Mouse (Mus musculus) G1E (cell line): Measurements from ENCODE around the gene RPS10-NUDT3. TPM values are rescaled to one million over a fixed set of nuclear protein-coding genes. Genes with fewer than 3 reads are reported as not detected.
A peak's percentile ranks its signal among the peaks of the same experiment; 100 is the strongest.

Experiments used
- ATAC-seq: 2 replicates; pipeline ENCODE4 v1.8.0; 2016; ENCODE audit warnings: mild to moderate bottlenecking; ENCODE audit not compliant: insufficient number of reproducible peaks, poor library complexity, low FRiP score, severe bottlenecking; ENCODE audit errors: extremely low read depth
- DNase-seq: peaks from one replicate; pipeline ENCODE4 v3.0.0; 2012; ENCODE audit warnings: low spot score
- H3K27me3 ChIP-seq: 2 replicates; pipeline ENCODE4 v1.6.1; 2012; ENCODE audit warnings: mild to moderate bottlenecking, low read length, inconsistent platforms; ENCODE audit not compliant: insufficient read depth
- H3K36me3 ChIP-seq: replicated peaks from 2 replicates; pipeline ENCODE3; 2012; ENCODE audit warnings: mild to moderate bottlenecking, inconsistent platforms
- H3K4me1 ChIP-seq: 2 replicates; pipeline ENCODE4 v1.6.1; 2012; ENCODE audit warnings: low read depth, low read length, inconsistent platforms, mixed read lengths; ENCODE audit not compliant: insufficient read depth
- H3K4me3 ChIP-seq: 2 replicates; pipeline ENCODE4 v1.5.1; 2012; ENCODE audit warnings: low read depth, mild to moderate bottlenecking, inconsistent platforms, low read length, moderate library complexity, mixed read lengths
- H3K9me3 ChIP-seq: replicated peaks from 2 replicates; pipeline ENCODE4 v1.6.1; 2012; ENCODE audit warnings: inconsistent platforms
- CTCF ChIP-seq: IDR thresholded peaks from 2 replicates; pipeline ENCODE4 v1.5.1; 2012; ENCODE audit warnings: low read depth, low read length, inconsistent platforms, mixed read lengths
- GATA1 ChIP-seq: IDR thresholded peaks from 2 replicates; pipeline ENCODE4 v1.6.1; 2012; ENCODE audit warnings: borderline replicate concordance, low read length, inconsistent platforms, mixed read lengths
- GATA2 ChIP-seq: IDR thresholded peaks from 2 replicates; pipeline ENCODE4 v1.6.1; 2012; ENCODE audit warnings: low read depth, low read length, inconsistent platforms, borderline replicate concordance
- POLR2AphosphoS5 ChIP-seq: IDR thresholded peaks from 2 replicates; pipeline ENCODE4 v1.6.1; 2012; ENCODE audit warnings: low read depth, low read length, inconsistent platforms; ENCODE audit not compliant: insufficient replicate concordance
- TAL1 ChIP-seq: conservative IDR thresholded peaks from 2 replicates; pipeline ENCODE4 v1.6.1; 2012; ENCODE audit warnings: low read depth, low read length, inconsistent platforms, mixed read lengths
- polyA plus RNA-seq: library from polyadenylated mRNA; stranded (reverse); fragments of >175 nt; gene quantifications from 2 replicates; pipeline ENCODE4 v1.2.3, GENCODE M21; 2012
- total RNA-seq, 2 experiments: library from RNA; stranded (forward) in 1 of 2; stranded (reverse) in 1 of 2; fragments of 200-1000 nt in 1 of 2; fragments of >200 nt in 1 of 2; fragmentation: Nextera tagmentation in 1 of 2; gene quantifications; 2 replicates each; pipeline ENCODE4 v1.2.3; 2014 to 2017

RPS10-NUDT3 gene
- total and polyA plus RNA-seq, 3 experiments = not detected

- ATAC-seq = no peak
- peaks cover 79% of the 10 kb centered on the region for H3K36me3 ChIP-seq
- TF ChIP-seq TAL1 = no peak
- TF ChIP-seq GATA1 = no peak
- TF ChIP-seq POLR2AphosphoS5 = no peak
- no peak for TF ChIP-seq GATA2
- no peak for TF ChIP-seq CTCF
- H3K27me3 ChIP-seq = no peaks in the 10 kb centered on the region
- peaks cover 30% of the 10 kb centered on the region for H3K4me1 ChIP-seq
- no peak overlapping the region for H3K4me3 ChIP-seq
- no peaks in the 10 kb centered on the region for H3K9me3 ChIP-seq
- DNase-seq = no peak
Observed at GRCm38 (mm10) chr17:27595659-27596375, 39.2 kb downstream of the RPS10-NUDT3 start.

- Histone ChIP-seq H3K27me3 (no peaks in the 10 kb centered on the region), H3K36me3 (peaks cover 93% of the 10 kb centered on the region), H3K4me3 (no peak overlapping the region), H3K9me3 (no peaks in the 10 kb centered on the region), H3K4me1 (peaks cover 50% of the 10 kb centered on the region)
- ATAC-seq (no peak), DNase-seq (no peak)
- no peak for TF ChIP-seq TAL1
- TF ChIP-seq GATA1 = no peak
Observed at GRCm38 (mm10) chr17:27592565-27592910, 42.5 kb downstream of the RPS10-NUDT3 start.

- DNase-seq = no peak
- H3K4me1 ChIP-seq = peaks cover 55% of the 10 kb centered on the region
- H3K9me3 ChIP-seq = no peaks in the 10 kb centered on the region
- no peak for ATAC-seq
- H3K27me3 ChIP-seq = no peaks in the 10 kb centered on the region
- TF ChIP-seq CTCF (no peak; the same call in 1 of the 2 replicates), POLR2AphosphoS5 (no peak), TAL1 (no peak), GATA2 (no peak), GATA1 (no peak)
- no peak overlapping the region for H3K4me3 ChIP-seq
- H3K36me3 ChIP-seq = peaks cover 95% of the 10 kb centered on the region
Observed at GRCm38 (mm10) chr17:27591826-27592564, 43.0 kb downstream of the RPS10-NUDT3 start.

DNA sequence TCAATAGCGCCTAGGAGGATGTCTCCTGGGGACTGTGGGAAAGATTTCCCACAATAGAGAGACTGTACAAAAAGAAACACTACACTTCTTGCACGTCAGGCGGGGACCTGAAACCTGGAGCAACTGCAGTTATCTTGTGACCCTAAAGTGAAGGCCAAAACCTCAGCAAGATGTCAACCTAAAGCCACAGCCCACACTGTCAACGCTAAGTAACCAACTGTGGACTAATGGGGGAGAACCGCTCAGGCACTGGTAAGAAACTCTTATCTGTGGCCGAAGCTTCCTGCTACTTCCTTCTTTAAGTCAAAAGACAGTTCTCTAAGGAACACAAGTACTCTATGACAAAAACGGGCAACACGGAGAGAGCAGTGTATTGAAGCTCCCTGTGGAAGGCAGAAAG is 46.8 kb downstream of the RPS10-NUDT3 start:
- ATAC-seq (0 out of 2 replicates have a peak, but pooled peaks have one; percentile 11), DNase-seq (no peak)
- Histone ChIP-seq H3K4me1 (peaks cover 74% of the 10 kb centered on the region), H3K36me3 (peaks cover 91% of the 10 kb centered on the region), H3K9me3 (no peaks in the 10 kb centered on the region), H3K4me3 (no peak overlapping the region; the same call in 1 of the 2 replicates), H3K27me3 (no peaks in the 10 kb centered on the region)
- TF ChIP-seq GATA1 = no peak
- no peak for TF ChIP-seq GATA2
- no peak for TF ChIP-seq POLR2AphosphoS5
- TF ChIP-seq TAL1 = no peak
- no peak for TF ChIP-seq CTCF

GRCm38 (mm10) chr17:27587252-27587651 is 47.8 kb downstream of the RPS10-NUDT3 start:
- peaks cover 92% of the 10 kb centered on the region for H3K36me3 ChIP-seq
- TF ChIP-seq TAL1 = no peak
- no peak for TF ChIP-seq POLR2AphosphoS5
- TF ChIP-seq GATA2 = no peak
- TF ChIP-seq CTCF = no peak
- no peak for TF ChIP-seq GATA1
- H3K4me3 ChIP-seq = no peak overlapping the region

GRCm38 (mm10) chr17:27586661-27587060 is 48.4 kb downstream of the RPS10-NUDT3 start:
- ATAC-seq = no peak
- H3K27me3 ChIP-seq = no peaks in the 10 kb centered on the region
- no peak overlapping the region for H3K4me3 ChIP-seq
- TF ChIP-seq GATA1 (no peak), GATA2 (no peak), POLR2AphosphoS5 (no peak), TAL1 (no peak), CTCF (no peak)
- no peak for DNase-seq
- H3K4me1 ChIP-seq = peaks cover 82% of the 10 kb centered on the region
- H3K36me3 ChIP-seq = peaks cover 93% of the 10 kb centered on the region
- no peaks in the 10 kb centered on the region for H3K9me3 ChIP-seq

More at GRCm38 (mm10) chr17:27587252-27587651, 47.8 kb downstream of the RPS10-NUDT3 start:
- ATAC-seq (no peak), DNase-seq (no peak)
- H3K9me3 ChIP-seq = no peaks in the 10 kb centered on the region
- H3K4me1 ChIP-seq = peaks cover 79% of the 10 kb centered on the region
- H3K27me3 ChIP-seq = no peaks in the 10 kb centered on the region
